Mouse (Mus musculus): ENCODE data around the gene Zmynd8. TPM values are rescaled to one million over a fixed set of nuclear protein-coding genes. Genes with fewer than 3 reads are reported as not detected.

Zmynd8 gene
- total and polyA plus RNA-seq, 3 experiments, result 30.3 to 89.2 (median 41.6) TPM

DNA sequence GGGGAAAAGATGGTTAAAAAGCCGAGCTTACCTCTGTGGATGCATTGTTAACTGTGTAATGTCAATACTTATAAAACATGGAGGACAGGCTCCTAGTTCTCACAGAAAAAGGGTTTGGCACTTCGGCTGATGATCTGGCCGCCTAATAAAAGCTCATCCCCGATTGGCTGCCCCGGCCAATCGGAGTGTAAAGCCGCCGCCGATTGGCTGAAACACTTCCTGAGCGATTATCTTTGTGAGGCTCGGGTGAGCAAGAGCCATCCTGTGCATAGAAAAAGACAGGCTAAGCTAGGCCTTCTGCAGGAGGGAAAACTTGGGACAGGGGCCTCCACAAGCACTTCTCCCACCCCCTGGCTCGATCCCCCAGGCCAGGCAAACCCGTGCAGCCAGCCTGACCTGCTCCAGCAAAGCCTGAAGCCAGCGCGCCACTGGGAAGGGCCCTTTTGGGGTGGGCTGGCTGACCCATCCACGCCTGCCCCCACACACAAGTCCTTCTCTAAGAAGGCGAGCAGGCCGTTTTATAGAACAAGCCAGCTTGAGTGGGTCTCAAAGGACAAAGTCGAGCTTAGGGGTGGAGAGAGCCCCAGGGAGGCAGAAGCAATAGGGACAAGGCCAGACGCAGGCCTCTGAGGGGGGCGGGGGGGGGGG lies 14.1 kb downstream of the Zmynd8 start (continued):
- peak; percentile 55; the same call in 1 of the 2 replicates for TF ChIP-seq KAT2A (conservative IDR thresholded peaks at IDR 0.05; ENCODE audit: low read depth, low read length)
- TF ChIP-seq NRF1 (IDR thresholded peaks at IDR 0.05; ENCODE audit: insufficient read depth, low read depth, low read length, poor library complexity, severe bottlenecking), result no peak
- no peak for TF ChIP-seq POLR2AphosphoS5 (IDR thresholded peaks at IDR 0.05; ENCODE audit: borderline replicate concordance, low read depth, low read length)
- TF ChIP-seq SIN3A (IDR thresholded peaks at IDR 0.05; ENCODE audit: low read length), result no peak
- peak; percentile 35; the same call in 1 of the 2 replicates for TF ChIP-seq CHD2 (IDR thresholded peaks at IDR 0.05; ENCODE audit: low read length)
- TF ChIP-seq POLR2AphosphoS2 (IDR thresholded peaks at IDR 0.05; ENCODE audit: low read length), result peak; percentile 53; the same call in 1 of the 2 replicates
- no peak; the same call in 1 of the 2 replicates for TF ChIP-seq MAZ (IDR thresholded peaks at IDR 0.05; ENCODE audit: low read depth, low read length)
- peak; percentile 87 for TF ChIP-seq TBP (IDR thresholded peaks at IDR 0.05; ENCODE audit: low read depth, low read length)
- TF ChIP-seq GATA1 (IDR thresholded peaks at IDR 0.05; ENCODE audit: low read depth, low read length), result peak; percentile 80
- TF ChIP-seq ELF1 (IDR thresholded peaks at IDR 0.05; ENCODE audit: low read depth, low read length), result peak; percentile 73
- no peak for TF ChIP-seq CTCF (IDR thresholded peaks at IDR 0.05 in 2 of 3, conservative IDR thresholded peaks at IDR 0.05 in 1 of 3; ENCODE audit: control insufficient read depth in 1 of 3, insufficient read depth in 1 of 3, low read depth in 2 of 3, low read length in 3 of 3, poor library complexity in 1 of 3, severe bottlenecking in 1 of 3)
- TF ChIP-seq ETS1 (IDR thresholded peaks at IDR 0.05; ENCODE audit: low read depth, low read length), result no peak
- TF ChIP-seq MYC (IDR thresholded peaks at IDR 0.05; ENCODE audit: low read depth, low read length), result 0 out of 2 replicates have a peak, but pooled peaks have one; percentile 20
- TF ChIP-seq RCOR1 (IDR thresholded peaks at IDR 0.05; ENCODE audit: low read depth, low read length), result no peak

DNA sequence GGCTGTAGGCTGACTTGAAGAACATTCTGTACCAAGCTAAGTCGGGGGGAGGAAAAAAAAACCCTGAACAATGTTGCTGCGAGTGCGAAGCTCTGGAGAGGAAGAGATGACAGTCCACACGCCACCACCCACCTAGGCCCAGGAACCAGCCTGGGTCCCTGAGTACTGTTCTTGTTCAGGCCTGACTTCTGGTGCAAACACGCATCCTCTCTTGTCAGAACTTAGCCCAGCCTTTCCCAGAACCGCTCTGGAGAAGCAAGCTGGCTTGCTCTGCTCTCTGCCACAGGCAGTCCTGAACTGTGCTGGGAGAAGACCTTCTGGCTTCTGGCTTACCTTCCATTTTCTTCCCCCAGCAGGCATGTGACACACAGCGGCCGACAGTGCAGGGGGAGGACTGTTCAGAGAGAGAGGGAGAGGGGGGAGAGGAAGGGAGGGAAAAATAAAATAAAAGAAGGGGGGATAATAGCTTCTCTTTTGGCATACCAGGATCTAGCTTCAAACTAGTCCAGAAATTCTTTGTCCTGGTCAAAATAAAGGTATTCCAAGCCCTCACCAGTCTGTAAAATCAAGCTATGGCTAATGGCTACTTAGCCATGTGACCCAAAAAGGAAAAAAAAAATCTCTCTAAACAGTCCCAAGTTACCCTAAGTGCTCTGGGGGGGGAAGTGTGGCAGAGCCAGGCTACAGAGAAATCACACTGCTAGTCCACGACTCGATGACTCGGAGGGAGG lies 14.8 kb downstream of the Zmynd8 start:
- Histone ChIP-seq H3K79me2 (ENCODE audit: control insufficient read depth, insufficient read depth, low read length, poor library complexity) (peaks cover 74% of the 10 kb centered on the region), H3K9me3 (replicated peaks; ENCODE audit: insufficient read depth, low read length) (no peaks in the 10 kb centered on the region), H3K4me1 (ENCODE audit: control insufficient read depth in 1 of 2, insufficient read depth in 2 of 2, low read length in 2 of 2) (peaks cover 22 to 53% of the 10 kb centered on the region in 2 experiments), H3K27ac (ENCODE audit: control insufficient read depth, low read depth, low read length) (peak overlapping the region; percentile 95), H3K36me3 (ENCODE audit: control insufficient read depth in 1 of 2, insufficient read depth in 2 of 2, low read length in 2 of 2) (peaks cover 0 to 53% of the 10 kb centered on the region in 2 experiments; a peak in 2 of 4 replicates), H3K9ac (ENCODE audit: control insufficient read depth, low read depth, low read length, poor library complexity, severe bottlenecking) (peak overlapping the region; percentile 73), H3K4me3 (ENCODE audit: control insufficient read depth in 1 of 2, insufficient read depth in 1 of 2, low read depth in 2 of 2, low read length in 2 of 2) (peak overlapping the region; percentile 55 to 74), H3K27me3 (ENCODE audit: control insufficient read depth in 1 of 2, insufficient read depth in 2 of 2, low read length in 2 of 2) (no peaks in the 10 kb centered on the region)
- peak; percentile 55 for DNase-seq (ENCODE audit: low read depth, low spot score)
- TF ChIP-seq CHD2 (IDR thresholded peaks at IDR 0.05; ENCODE audit: low read length) (no peak), CHD1 (IDR thresholded peaks at IDR 0.05; ENCODE audit: low read depth, low read length) (no peak), MXI1 (IDR thresholded peaks at IDR 0.05; ENCODE audit: low read depth, low read length) (peak; percentile 32; the same call in 1 of the 2 replicates), POLR2AphosphoS5 (IDR thresholded peaks at IDR 0.05; ENCODE audit: borderline replicate concordance, low read depth, low read length) (no peak), TCF12 (IDR thresholded peaks at IDR 0.05; ENCODE audit: low read depth, low read length) (no peak), UBTF (IDR thresholded peaks at IDR 0.05; ENCODE audit: borderline replicate concordance, insufficient read depth, low read depth, low read length) (no peak), TBP (IDR thresholded peaks at IDR 0.05; ENCODE audit: low read depth, low read length) (no peak), MAZ (IDR thresholded peaks at IDR 0.05; ENCODE audit: low read depth, low read length) (0 out of 2 replicates have a peak, but pooled peaks have one; percentile 15), ZNF384 (IDR thresholded peaks at IDR 0.05; ENCODE audit: low read depth, low read length) (peak; percentile 72), ELF1 (IDR thresholded peaks at IDR 0.05; ENCODE audit: low read depth, low read length) (no peak), ETS1 (IDR thresholded peaks at IDR 0.05; ENCODE audit: low read depth, low read length) (no peak), MYC (IDR thresholded peaks at IDR 0.05; ENCODE audit: low read depth, low read length) (no peak; the same call in 1 of the 2 replicates), MYB (IDR thresholded peaks at IDR 0.05; ENCODE audit: low read depth, low read length) (no peak), USF2 (IDR thresholded peaks at IDR 0.05; ENCODE audit: borderline replicate concordance in 1 of 2, insufficient read depth in 1 of 2, low read depth in 1 of 2, low read length in 2 of 2) (no peak), ZMIZ1 (IDR thresholded peaks at IDR 0.05; ENCODE audit: low read depth, low read length) (0 out of 2 replicates have a peak, but pooled peaks have one; percentile 5), E2F4 (IDR thresholded peaks at IDR 0.05; ENCODE audit: borderline replicate concordance, low read depth, low read length) (no peak), USF1 (IDR thresholded peaks at IDR 0.05; ENCODE audit: low read depth, low read length) (peak; percentile 58; the same call in 1 of the 2 replicates), NRF1 (IDR thresholded peaks at IDR 0.05; ENCODE audit: insufficient read depth, low read depth, low read length, poor library complexity, severe bottlenecking) (no peak), KAT2A (conservative IDR thresholded peaks at IDR 0.05; ENCODE audit: low read depth, low read length) (no peak), POLR2AphosphoS2 (IDR thresholded peaks at IDR 0.05; ENCODE audit: low read length) (no peak), RAD21 (IDR thresholded peaks at IDR 0.05; ENCODE audit: low read depth, low read length) (no peak), MAX (IDR thresholded peaks at IDR 0.05; ENCODE audit: low read length) (no peak), TAL1 (IDR thresholded peaks at IDR 0.05; ENCODE audit: low read length) (no peak), RCOR1 (IDR thresholded peaks at IDR 0.05; ENCODE audit: low read depth, low read length) (no peak), GABPA (IDR thresholded peaks at IDR 0.05; ENCODE audit: low read depth, low read length) (no peak), ZKSCAN1 (IDR thresholded peaks at IDR 0.05; ENCODE audit: low read depth, low read length) (no peak), POLR2A (IDR thresholded peaks at IDR 0.05; ENCODE audit: control insufficient read depth in 1 of 2, insufficient read depth in 1 of 2, low read depth in 1 of 2, low read length in 2 of 2, poor library complexity in 1 of 2) (no peak)

Measured in MEL (cell line).